Mouse (Mus musculus): ENCODE measurements around the gene Mtfp1. TPM values are rescaled to one million over a fixed set of nuclear protein-coding genes. Genes with fewer than 3 reads are reported as not detected.
A peak's percentile ranks its signal among the peaks of the same experiment; 100 is the strongest.
"Not testable (repeated sequence)": the region's sequence is repeated elsewhere in the genome, so short reads cannot be mapped to it uniquely, and the experiment has no call there.

Mtfp1 gene
- polyA plus RNA-seq, 1 experiment from 2014 or later, result 6.3 TPM

DNA sequence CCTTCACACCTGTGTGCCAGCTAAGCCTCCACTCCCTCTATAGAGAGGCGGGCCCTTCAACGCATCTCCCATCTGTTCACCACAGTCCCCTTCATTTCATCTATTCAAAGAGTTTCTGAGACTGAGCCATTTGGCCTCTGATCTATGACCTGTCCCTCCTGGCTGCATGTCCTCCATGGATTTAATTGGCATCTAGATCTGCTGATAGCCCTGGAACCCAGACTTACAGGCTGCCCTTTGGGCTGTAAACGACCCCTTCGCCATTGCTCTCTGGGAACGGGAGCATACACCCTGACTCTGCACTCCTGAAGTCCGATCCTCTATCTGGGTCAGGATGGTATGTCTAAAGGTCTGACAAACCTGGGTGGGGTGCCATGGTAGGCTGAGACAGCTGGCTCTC lies 17.6 kb upstream of the Mtfp1 start:
- Histone ChIP-seq H3K27ac (no peak overlapping the region), H3K4me3 (no peak overlapping the region), H3K9me3 (no peaks in the 10 kb centered on the region), H3K9ac (no peak overlapping the region), H3K36me3 (peaks cover 16% of the 10 kb centered on the region), H3K4me2 (replicated peaks) (no peak overlapping the region), H3K27me3 (peaks cover 16% of the 10 kb centered on the region), H3K4me1 (peaks cover 11% of the 10 kb centered on the region)
- 61% methylated on average over 6 of the region's 6 CpGs for WGBS
- no peak for ATAC-seq (ENCODE audit: low FRiP score, low read depth)

DNA sequence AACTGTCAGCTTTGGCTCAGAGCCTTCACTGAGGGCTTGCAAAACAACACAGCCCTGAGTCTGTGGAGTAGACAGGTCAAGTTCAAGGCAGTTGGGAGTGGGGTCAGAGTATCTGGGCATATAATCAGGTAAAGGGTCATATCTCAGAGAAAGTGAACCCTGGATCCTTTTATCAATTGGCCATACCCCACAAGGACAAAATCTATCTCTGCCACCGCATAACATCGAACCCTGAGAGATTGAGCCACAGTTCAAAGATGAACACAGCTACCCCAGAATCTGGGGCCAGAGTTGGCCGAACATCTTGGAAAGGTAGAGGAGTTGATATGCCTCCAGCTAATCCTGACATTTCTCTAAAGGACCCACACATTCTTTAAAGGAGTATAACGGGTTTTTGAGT lies 16.8 kb upstream of the Mtfp1 start:
- no peak overlapping the region for H3K9ac ChIP-seq
- H3K4me1 ChIP-seq, result peaks cover 2% of the 10 kb centered on the region; the same call in 1 of the 2 replicates
- 89% methylated on average over 4 of the region's 4 CpGs for WGBS

DNA sequence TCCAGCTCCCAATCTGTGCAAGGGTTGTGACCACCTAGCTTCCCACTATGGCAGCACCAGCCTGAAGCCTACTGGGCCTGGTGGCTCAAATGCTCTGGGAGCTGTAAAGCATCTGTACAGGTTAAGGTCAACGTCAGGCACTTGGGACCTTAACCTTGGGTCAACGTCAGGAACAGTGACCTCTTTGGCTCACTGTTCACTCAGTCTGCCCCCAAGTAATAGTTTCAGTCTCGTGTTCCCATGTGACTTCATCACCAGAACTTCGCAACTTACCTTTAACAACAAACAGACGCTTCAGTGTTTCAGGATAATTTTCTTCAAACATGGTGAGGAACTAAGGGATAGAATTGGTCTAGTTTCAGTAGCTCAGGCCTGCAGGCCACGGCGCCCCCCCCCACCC lies 13.4 kb upstream of the Mtfp1 start:
- peaks cover 16% of the 10 kb centered on the region for H3K36me3 ChIP-seq
- no peak overlapping the region for H3K4me2 ChIP-seq (replicated peaks)
- ATAC-seq (ENCODE audit: low FRiP score, low read depth), result no peak
- no peak overlapping the region for H3K9ac ChIP-seq
- H3K4me3 ChIP-seq, result no peak overlapping the region
- H3K9me3 ChIP-seq, result no peaks in the 10 kb centered on the region
- no peaks in the 10 kb centered on the region for H3K27me3 ChIP-seq
- H3K4me1 ChIP-seq, result no peaks in the 10 kb centered on the region
- no peak overlapping the region for H3K27ac ChIP-seq
- 67% methylated on average over 7 of the region's 7 CpGs for WGBS

More for the DNA sequence above, 16.8 kb upstream of the Mtfp1 start:
- no peak overlapping the region for H3K4me2 ChIP-seq (replicated peaks)
- no peak overlapping the region for H3K27ac ChIP-seq
- H3K27me3 ChIP-seq, result peaks cover 7% of the 10 kb centered on the region
- H3K9me3 ChIP-seq, result no peaks in the 10 kb centered on the region
- peaks cover 16% of the 10 kb centered on the region for H3K36me3 ChIP-seq
- no peak for ATAC-seq (ENCODE audit: low FRiP score, low read depth)
- no peak overlapping the region for H3K4me3 ChIP-seq

DNA sequence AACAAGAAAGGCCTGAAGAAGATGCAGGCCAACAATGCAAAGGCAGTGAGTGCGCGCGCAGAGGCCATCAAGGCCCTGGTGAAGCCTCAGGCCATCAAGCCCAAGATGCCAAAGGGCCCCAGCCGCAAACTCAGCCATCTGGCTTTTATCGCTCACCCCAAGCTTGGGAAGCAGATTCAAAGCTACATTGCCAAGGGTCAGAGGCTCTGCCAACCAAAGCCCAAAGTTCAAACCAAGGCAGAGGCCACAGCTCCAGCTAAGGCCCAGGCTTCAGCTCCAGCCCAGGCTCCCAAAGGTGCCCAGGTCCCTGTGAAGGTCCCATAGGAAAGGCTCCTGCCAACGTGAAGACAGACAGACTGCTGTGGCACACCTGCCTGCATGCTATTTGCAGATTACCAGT lies 12.7 kb upstream of the Mtfp1 start:
- H3K4me3 ChIP-seq; H3K27ac ChIP-seq; H3K4me2 ChIP-seq (replicated peaks); H3K27me3 ChIP-seq; H3K9ac ChIP-seq; H3K4me1 ChIP-seq; ATAC-seq (ENCODE audit: low FRiP score, low read depth); H3K9me3 ChIP-seq: not testable (repeated sequence)
- WGBS, result 89% methylated on average over 6 of the region's 6 CpGs
- peaks cover 16% of the 10 kb centered on the region for H3K36me3 ChIP-seq

DNA sequence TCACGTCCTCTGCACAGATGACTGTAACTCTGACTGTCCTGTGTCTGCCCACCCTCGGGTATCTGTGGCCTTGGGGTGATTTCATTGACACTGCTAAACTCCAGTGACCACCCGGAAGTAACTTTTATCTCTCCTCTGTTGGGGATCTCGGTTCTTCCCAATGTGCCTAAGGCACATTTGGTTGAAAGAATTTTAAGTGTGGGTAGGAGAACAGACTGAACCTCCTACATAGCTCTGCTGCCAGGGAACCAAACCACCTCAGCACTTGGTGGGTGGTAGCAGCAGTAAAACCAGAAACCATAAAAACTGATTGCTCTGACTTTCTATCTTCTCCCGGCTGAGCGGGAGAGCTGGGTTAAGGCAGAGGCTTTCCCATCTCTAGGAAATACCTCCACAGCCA lies 10.2 kb upstream of the Mtfp1 start:
- Histone ChIP-seq H3K36me3 (peaks cover 12% of the 10 kb centered on the region), H3K27me3 (no peaks in the 10 kb centered on the region), H3K9me3 (no peaks in the 10 kb centered on the region), H3K4me3 (no peak overlapping the region), H3K4me1 (no peaks in the 10 kb centered on the region), H3K27ac (no peak overlapping the region), H3K9ac (peak overlapping the region; percentile 19; the same call in 1 of the 2 replicates), H3K4me2 (replicated peaks) (no peak overlapping the region)
- no peak for ATAC-seq (ENCODE audit: low FRiP score, low read depth)
- 33% methylated on average over 6 of the region's 6 CpGs for WGBS

DNA sequence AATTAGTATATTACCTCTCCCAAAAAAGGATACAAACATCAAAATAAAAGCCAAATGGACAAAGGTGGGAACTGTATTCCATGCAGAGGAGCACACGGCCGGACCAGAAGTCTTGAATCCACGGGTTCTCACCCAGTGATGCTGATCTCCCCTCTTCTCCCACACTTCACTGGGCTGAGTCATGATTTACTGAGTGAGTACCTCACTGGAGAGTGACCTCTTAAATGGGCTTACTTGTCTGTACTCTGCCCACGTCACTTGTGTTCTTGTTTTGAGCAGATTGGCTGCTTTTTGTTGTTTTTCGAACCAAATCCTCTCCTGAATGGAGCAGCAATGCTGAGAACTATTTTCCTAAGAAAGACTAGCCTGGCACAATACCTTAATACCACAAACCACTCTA lies 9.7 kb upstream of the Mtfp1 start:
- Histone ChIP-seq H3K4me1 (no peaks in the 10 kb centered on the region), H3K36me3 (peaks cover 12% of the 10 kb centered on the region), H3K27ac (no peak overlapping the region), H3K4me3 (no peak overlapping the region), H3K4me2 (replicated peaks) (no peak overlapping the region), H3K27me3 (no peaks in the 10 kb centered on the region), H3K9me3 (no peaks in the 10 kb centered on the region), H3K9ac (no peak overlapping the region)
- no peak for ATAC-seq (ENCODE audit: low FRiP score, low read depth)
- 81% methylated on average over 5 of the region's 5 CpGs for WGBS

DNA sequence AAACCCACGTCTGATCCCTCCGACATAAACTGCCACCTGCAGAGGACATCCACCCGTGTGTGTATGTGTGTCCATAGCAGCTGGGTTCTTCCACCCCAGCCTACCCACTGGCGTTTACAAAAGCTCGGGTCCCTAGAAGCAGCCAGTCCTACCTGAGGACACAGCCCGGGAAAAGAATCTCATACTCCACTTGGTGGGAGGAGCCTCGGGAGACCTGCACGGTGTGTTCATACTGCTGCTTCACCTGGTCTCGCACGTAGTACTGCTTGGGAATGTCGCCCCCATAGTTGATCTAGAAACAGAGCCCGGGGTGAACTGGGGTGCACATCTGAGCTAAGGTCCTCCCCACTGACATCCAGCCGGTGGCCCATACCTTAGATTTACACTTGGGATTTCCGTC lies 8.3 kb upstream of the Mtfp1 start:
- Histone ChIP-seq H3K27me3 (no peaks in the 10 kb centered on the region), H3K36me3 (peaks cover 5% of the 10 kb centered on the region), H3K4me3 (no peak overlapping the region), H3K4me2 (replicated peaks) (no peak overlapping the region), H3K27ac (no peak overlapping the region), H3K9me3 (no peaks in the 10 kb centered on the region), H3K4me1 (no peaks in the 10 kb centered on the region), H3K9ac (no peak overlapping the region)
- ATAC-seq (ENCODE audit: low FRiP score, low read depth), result no peak
- WGBS, result 81% methylated on average over 14 of the region's 14 CpGs

DNA sequence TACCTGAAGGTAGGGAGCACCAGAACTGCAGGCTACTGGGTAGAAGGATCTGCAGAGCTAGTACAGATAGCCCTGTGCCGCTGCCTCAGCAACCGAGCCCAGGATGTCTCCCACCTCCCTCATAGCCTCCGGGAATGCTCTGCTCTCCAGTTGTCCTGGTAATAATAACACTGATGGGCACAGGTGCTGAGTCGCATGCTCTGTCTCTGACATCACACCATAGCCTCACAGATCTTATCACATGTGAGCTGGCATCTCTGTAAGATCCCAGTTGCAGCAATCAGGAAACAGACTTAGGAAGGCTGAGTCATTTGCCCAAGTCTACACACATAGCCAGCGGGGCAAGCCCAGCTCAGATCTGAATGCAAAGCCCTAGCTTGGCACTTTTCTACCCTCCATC lies 6.6 kb upstream of the Mtfp1 start:
- Histone ChIP-seq H3K36me3 (no peaks in the 10 kb centered on the region; the same call in 1 of the 2 replicates), H3K4me3 (no peak overlapping the region), H3K27me3 (no peaks in the 10 kb centered on the region), H3K4me2 (replicated peaks) (no peak overlapping the region), H3K4me1 (peaks cover 6% of the 10 kb centered on the region), H3K27ac (no peak overlapping the region), H3K9me3 (no peaks in the 10 kb centered on the region), H3K9ac (no peak overlapping the region)
- WGBS, result 74% methylated on average over 5 of the region's 5 CpGs
- ATAC-seq (ENCODE audit: low FRiP score, low read depth), result no peak

DNA sequence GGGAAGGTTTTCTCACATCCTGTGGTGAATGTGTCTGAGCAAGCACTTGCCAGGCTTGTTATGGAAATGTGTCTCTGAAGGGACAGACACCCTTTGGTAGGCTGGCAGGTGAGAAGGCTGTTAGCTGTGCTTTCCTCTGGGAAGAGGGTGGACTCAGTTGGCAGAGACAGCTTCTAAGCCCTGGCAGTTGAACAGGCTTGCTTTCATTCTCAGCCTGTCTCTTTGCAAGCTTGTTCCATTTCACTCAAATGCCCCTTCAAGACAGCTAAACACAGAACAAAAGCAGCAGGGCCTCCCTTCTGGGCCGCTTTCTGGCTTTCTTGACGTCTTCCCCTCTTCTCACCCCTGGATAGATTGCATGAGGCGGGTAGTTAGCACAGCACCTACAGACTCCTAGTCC lies 4.2 kb upstream of the Mtfp1 start:
- Histone ChIP-seq H3K9me3 (no peaks in the 10 kb centered on the region), H3K4me2 (replicated peaks) (no peak overlapping the region), H3K27me3 (no peaks in the 10 kb centered on the region), H3K36me3 (no peaks in the 10 kb centered on the region), H3K4me1 (peaks cover 22% of the 10 kb centered on the region), H3K4me3 (no peak overlapping the region), H3K27ac (no peak overlapping the region), H3K9ac (no peak overlapping the region)
- WGBS, result 73% methylated on average over 3 of the region's 3 CpGs
- no peak for ATAC-seq (ENCODE audit: low FRiP score, low read depth)

DNA sequence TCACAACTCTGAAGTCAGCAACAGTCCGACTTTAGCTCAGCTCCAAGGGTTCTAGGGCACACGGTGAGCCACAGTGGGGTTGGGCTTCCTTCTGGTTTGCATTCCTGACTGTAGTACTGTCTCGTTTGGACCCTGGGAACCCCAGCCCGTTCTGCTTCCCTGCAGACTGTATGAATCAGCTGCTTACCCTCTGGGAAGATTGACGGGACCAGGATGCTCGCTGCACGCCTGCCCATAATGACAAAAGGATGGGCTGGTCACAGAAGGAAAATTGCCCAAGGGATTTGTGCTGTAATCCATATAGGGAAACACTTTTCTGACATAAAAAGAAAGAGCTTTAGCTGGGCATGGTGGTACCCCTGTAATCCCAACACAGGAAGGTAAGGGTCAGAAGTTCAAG lies 3.6 kb upstream of the Mtfp1 start:
- Histone ChIP-seq H3K4me3 (no peak overlapping the region), H3K9me3 (no peaks in the 10 kb centered on the region), H3K27ac (no peak overlapping the region), H3K4me2 (replicated peaks) (no peak overlapping the region), H3K27me3 (no peaks in the 10 kb centered on the region), H3K9ac (no peak overlapping the region), H3K36me3 (no peaks in the 10 kb centered on the region), H3K4me1 (peaks cover 25% of the 10 kb centered on the region)
- 77% methylated on average over 7 of the region's 7 CpGs for WGBS
- no peak for ATAC-seq (ENCODE audit: low FRiP score, low read depth)

DNA sequence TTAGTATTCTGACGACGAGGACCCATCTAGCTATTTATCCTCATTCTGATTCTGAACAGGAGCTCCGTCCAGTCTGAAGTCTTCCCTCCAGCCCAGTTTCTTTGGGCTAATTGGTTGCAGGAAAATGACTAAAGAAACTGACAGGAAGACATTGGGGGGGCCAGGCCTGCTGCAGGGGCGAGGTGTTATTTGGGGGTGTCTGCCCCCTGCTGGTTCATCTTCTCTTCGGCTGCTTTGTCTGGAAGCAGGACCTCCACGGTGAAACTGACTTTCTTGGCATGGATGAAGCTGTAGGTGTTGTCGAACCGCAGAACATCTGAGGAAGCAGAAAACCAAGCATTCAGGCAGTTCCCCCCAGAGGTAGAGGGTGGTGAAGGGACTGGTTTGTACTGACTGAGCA lies 2.9 kb upstream of the Mtfp1 start:
- no peaks in the 10 kb centered on the region for H3K36me3 ChIP-seq
- no peak overlapping the region for H3K27ac ChIP-seq
- no peak overlapping the region for H3K4me3 ChIP-seq
- peaks cover 25% of the 10 kb centered on the region for H3K4me1 ChIP-seq
- 61% methylated on average over 8 of the region's 8 CpGs for WGBS
- H3K9ac ChIP-seq, result no peak overlapping the region
- H3K4me2 ChIP-seq (replicated peaks), result no peak overlapping the region
- ATAC-seq (ENCODE audit: low FRiP score, low read depth), result no peak
- H3K27me3 ChIP-seq, result no peaks in the 10 kb centered on the region
- no peaks in the 10 kb centered on the region for H3K9me3 ChIP-seq

DNA sequence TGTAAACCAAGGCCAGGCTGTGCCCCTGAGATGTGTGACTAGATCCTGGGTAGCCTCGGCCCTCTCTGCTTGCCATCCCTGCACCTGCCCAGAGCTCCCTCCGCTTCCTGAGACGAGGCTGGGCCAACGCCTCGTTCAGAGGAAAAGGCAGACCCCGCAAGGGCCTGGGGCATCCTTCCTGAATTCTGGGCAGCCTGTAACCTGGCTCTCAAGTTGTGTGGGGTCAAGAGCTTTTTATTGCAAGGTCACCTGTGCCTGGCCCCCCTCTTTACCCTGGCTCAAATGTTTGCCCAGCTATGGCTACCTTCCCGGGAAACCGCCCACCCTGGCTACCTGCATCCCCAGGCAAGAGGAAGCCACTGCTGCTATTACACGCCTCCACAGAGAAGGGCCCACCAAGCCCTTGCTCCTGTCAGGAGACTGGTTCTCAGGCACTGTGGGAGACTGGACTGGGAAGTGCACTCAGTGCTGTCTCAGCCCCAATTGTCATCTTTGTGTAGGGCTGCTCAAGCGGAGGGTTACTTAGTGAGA lies 1.9 kb upstream of the Mtfp1 start:
- Histone ChIP-seq H3K4me1 (peaks cover 25% of the 10 kb centered on the region), H3K27me3 (no peaks in the 10 kb centered on the region), H3K9me3 (no peaks in the 10 kb centered on the region), H3K9ac (peak overlapping the region; percentile 87), H3K36me3 (peaks cover under 1% of the 10 kb centered on the region; the same call in 1 of the 2 replicates), H3K27ac (peak overlapping the region; percentile 85), H3K4me3 (peak overlapping the region; percentile 52), H3K4me2 (replicated peaks) (peak overlapping the region; percentile 90)
- WGBS, result 31% methylated on average over 10 of the region's 10 CpGs
- peak; percentile 55 for ATAC-seq (ENCODE audit: low FRiP score, low read depth)
